Mouse (Mus musculus) E14TG2a.4 (cell line): ENCODE results near the gene Gstm2.

Source experiments
- H3K27me3 ChIP-seq: 2 replicates; pipeline ENCODE4 v1.6.1; 2014; ENCODE audit warnings: low read length, control low read depth; ENCODE audit not compliant: insufficient read depth
- H3K36me3 ChIP-seq: 2 replicates; pipeline ENCODE4 v1.6.1; 2014; ENCODE audit warnings: low read length, control low read depth; ENCODE audit not compliant: insufficient read depth
- H3K4me1 ChIP-seq: replicated peaks from 2 replicates; pipeline ENCODE4 v1.6.1; 2014; ENCODE audit warnings: low read depth, low read length, control low read depth
- H3K4me3 ChIP-seq: replicated peaks from 2 replicates; pipeline ENCODE4 v1.5.1; 2014; ENCODE audit warnings: mild to moderate bottlenecking, low read length
- H3K9me3 ChIP-seq: 2 replicates; pipeline ENCODE4 v1.6.1; 2014; ENCODE audit warnings: low read length, control low read depth
- CTCF ChIP-seq: conservative IDR thresholded peaks from 2 replicates; pipeline ENCODE4 v1.5.1; 2014; ENCODE audit warnings: low read length
- NANOG ChIP-seq: IDR thresholded peaks from 2 replicates; pipeline ENCODE4 v1.6.1; 2014; ENCODE audit warnings: borderline replicate concordance, low read length, mixed read lengths
- POU5F1 ChIP-seq: IDR thresholded peaks from 2 replicates; pipeline ENCODE4 v1.6.1; 2014; ENCODE audit warnings: low read length, borderline replicate concordance

Gene Gstm2

GRCm38 (mm10) chr3:107941261-107941660, 45.0 kb downstream of the Gstm2 start:
- TF ChIP-seq POU5F1: no peak
- no peak for TF ChIP-seq CTCF
- no peak for TF ChIP-seq NANOG
- Histone ChIP-seq H3K27me3 (no peaks in the 10 kb centered on the region), H3K36me3 (no peaks in the 10 kb centered on the region), H3K9me3 (peaks cover 9% of the 10 kb centered on the region), H3K4me3 (no peak overlapping the region), H3K4me1 (peaks cover 23% of the 10 kb centered on the region)

- TF ChIP-seq POU5F1 (no peak), NANOG (no peak), CTCF (no peak)
- Histone ChIP-seq H3K4me3 (no peak overlapping the region), H3K9me3 (peaks cover 9% of the 10 kb centered on the region), H3K27me3 (no peaks in the 10 kb centered on the region), H3K36me3 (no peaks in the 10 kb centered on the region), H3K4me1 (peaks cover 23% of the 10 kb centered on the region)
Observed at GRCm38 (mm10) chr3:107940524-107940923, 45.7 kb downstream of the Gstm2 start.

- Histone ChIP-seq H3K4me1 (peaks cover 23% of the 10 kb centered on the region), H3K27me3 (no peaks in the 10 kb centered on the region), H3K4me3 (no peak overlapping the region), H3K9me3 (peaks cover 9% of the 10 kb centered on the region), H3K36me3 (no peaks in the 10 kb centered on the region)
- TF ChIP-seq NANOG (no peak), CTCF (no peak), POU5F1 (no peak)
Observed at GRCm38 (mm10) chr3:107939830-107940229, 46.4 kb downstream of the Gstm2 start.

- Histone ChIP-seq H3K9me3 (peaks cover 9% of the 10 kb centered on the region), H3K4me3 (no peak overlapping the region), H3K27me3 (no peaks in the 10 kb centered on the region), H3K36me3 (no peaks in the 10 kb centered on the region), H3K4me1 (peaks cover 23% of the 10 kb centered on the region)
- TF ChIP-seq CTCF (peak; percentile 98), POU5F1 (no peak)
Observed at GRCm38 (mm10) chr3:107939403-107939802, 46.9 kb downstream of the Gstm2 start.

- Histone ChIP-seq H3K36me3 (no peaks in the 10 kb centered on the region), H3K9me3 (no peaks in the 10 kb centered on the region), H3K27me3 (peaks cover 3% of the 10 kb centered on the region; the same call in 1 of the 2 replicates), H3K4me3 (no peak overlapping the region), H3K4me1 (peaks cover 31% of the 10 kb centered on the region)
- TF ChIP-seq NANOG: no peak
- TF ChIP-seq CTCF: no peak
- no peak for TF ChIP-seq POU5F1
Observed at GRCm38 (mm10) chr3:107935888-107936287, 50.4 kb downstream of the Gstm2 start.

- H3K27me3 ChIP-seq: peaks cover 3% of the 10 kb centered on the region; the same call in 1 of the 2 replicates
- no peaks in the 10 kb centered on the region for H3K36me3 ChIP-seq
- H3K9me3 ChIP-seq: no peaks in the 10 kb centered on the region
- TF ChIP-seq CTCF (no peak), NANOG (no peak)
- no peak overlapping the region for H3K4me3 ChIP-seq
- peaks cover 29% of the 10 kb centered on the region for H3K4me1 ChIP-seq
Observed at GRCm38 (mm10) chr3:107935268-107935667, 51.0 kb downstream of the Gstm2 start.

GRCm38 (mm10) chr3:107932128-107932527, 54.1 kb downstream of the Gstm2 start:
- peaks cover 3% of the 10 kb centered on the region; the same call in 1 of the 2 replicates for H3K27me3 ChIP-seq
- no peaks in the 10 kb centered on the region for H3K36me3 ChIP-seq
- no peaks in the 10 kb centered on the region for H3K9me3 ChIP-seq
- TF ChIP-seq POU5F1 (no peak), NANOG (no peak)
- peaks cover 16% of the 10 kb centered on the region for H3K4me1 ChIP-seq
- H3K4me3 ChIP-seq: no peak overlapping the region
